Mouse (Mus musculus): Measurements from ENCODE around the gene Hsd11b2.
"Not testable (repeated sequence)": the region's sequence is repeated elsewhere in the genome, so short reads cannot be mapped to it uniquely, and the experiment has no call there.

Gene Hsd11b2

GRCm38 (mm10) chr8:105550083-105550482 is 31.5 kb downstream of the Hsd11b2 start:
- in situ Hi-C loops (cut with MboI; ENCODE audit: unreplicated experiment in 2 of 2): loop anchor here (5.0 to 10.0 kb wide), 2 partner anchors 33 to 105 kb away; partner anchors contain the start of gene Hsd11b2 (in 2 of the 2)

GRCm38 (mm10) chr8:105552032-105552431 is 33.5 kb downstream of the Hsd11b2 start:
- in situ Hi-C loops (cut with MboI; ENCODE audit: unreplicated experiment in 2 of 2): loop anchor here (5.0 to 10.0 kb wide), 2 partner anchors 35 to 107 kb away; partner anchors contain the start of gene Hsd11b2 (in 2 of the 2)

DNA sequence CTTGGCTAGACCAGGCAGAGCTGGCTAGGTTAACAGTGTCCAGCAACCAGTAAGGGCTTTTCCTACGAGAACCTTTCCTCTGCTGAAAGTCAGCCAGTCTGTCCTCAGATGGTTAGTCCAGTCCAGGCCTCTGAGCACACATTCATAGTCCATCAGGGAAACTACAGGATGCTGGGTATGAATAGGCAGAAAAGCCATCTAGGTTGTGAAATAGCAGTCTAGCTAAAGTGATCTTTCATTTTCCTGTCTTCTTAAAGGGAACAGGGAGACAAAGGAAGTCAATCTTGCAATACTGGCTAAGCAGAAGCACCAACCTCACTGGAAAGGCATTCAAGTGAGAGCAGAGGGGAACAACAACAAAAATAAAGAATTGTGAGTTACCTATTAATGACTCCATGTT is 34.3 kb downstream of the Hsd11b2 start:
- in situ Hi-C loops (cut with MboI; ENCODE audit: unreplicated experiment in 2 of 2): loop anchor here (5.0 to 10.0 kb wide), 2 partner anchors 36 to 108 kb away; partner anchors contain the start of gene Hsd11b2 (in 2 of the 2)

DNA sequence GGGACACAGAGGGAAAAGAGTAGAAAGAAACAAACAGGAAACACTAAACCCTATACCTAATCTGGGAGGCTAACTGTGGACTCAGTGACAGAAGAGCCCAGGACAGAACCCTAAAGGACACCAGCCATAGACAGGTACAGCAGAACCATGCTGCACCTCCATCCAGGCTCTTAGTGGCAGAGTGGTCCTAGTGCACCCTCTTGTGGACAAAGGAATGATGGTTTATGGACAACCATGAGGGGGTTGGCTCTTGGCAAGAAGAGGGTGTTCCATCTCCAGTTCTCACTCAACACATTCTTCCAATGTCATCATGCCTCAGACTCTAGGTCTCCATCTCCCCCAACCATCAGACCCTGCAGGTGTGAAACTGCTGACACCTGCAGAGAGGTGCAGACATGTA is 35.5 kb downstream of the Hsd11b2 start:
- in situ Hi-C loops (cut with MboI; ENCODE audit: unreplicated experiment in 2 of 2): loop anchor here (5.0 to 10.0 kb wide), 2 partner anchors 37 to 109 kb away; partner anchors contain the start of gene Hsd11b2 (in 2 of the 2)

DNA sequence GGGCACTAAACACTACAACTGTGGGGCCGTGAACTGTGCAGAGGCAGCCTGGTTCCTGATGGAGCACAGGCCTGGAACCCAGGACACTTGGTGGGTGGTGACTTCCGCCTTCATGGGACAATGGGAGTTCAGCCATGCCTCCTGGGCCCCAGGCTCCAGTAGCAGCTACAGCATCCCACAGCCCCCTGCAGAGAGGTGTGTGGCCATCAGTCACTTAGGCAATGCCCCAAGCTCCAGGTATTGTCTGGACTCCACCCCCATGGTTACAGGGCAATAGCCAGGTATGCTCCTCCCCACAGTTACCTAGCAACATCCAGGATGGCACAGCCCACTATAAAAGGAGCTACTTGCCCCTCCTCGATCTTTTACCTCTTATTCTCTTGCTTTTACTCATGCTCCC is 36.7 kb downstream of the Hsd11b2 start:
- in situ Hi-C loops (cut with MboI; ENCODE audit: unreplicated experiment in 2 of 2): loop anchor here in 1 of 2 experiments (10.0 kb wide), 1 partner anchor 110 kb away; no protein-coding TSS in a partner anchor

DNA sequence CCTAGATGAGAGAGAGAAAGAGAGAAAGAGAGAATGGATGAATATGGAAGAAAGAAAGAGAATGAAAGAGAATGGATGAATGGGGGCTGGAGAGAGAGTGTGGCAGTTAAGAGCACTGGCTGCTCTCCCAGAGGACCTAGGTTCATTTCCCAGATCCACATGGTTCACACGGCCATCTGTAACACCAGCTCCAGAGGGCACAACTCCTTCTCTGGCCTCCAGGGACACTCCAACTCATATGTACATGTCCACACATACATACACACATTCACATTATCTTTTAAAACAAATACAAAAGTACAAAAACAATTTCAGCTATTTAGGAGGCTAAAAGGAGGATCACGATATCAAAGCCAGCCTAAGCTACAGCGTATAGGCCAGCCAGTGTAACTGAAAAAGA is 44.3 kb downstream of the Hsd11b2 start:
- in situ Hi-C loops (cut with MboI; ENCODE audit: unreplicated experiment in 2 of 2): no loop called here

DNA sequence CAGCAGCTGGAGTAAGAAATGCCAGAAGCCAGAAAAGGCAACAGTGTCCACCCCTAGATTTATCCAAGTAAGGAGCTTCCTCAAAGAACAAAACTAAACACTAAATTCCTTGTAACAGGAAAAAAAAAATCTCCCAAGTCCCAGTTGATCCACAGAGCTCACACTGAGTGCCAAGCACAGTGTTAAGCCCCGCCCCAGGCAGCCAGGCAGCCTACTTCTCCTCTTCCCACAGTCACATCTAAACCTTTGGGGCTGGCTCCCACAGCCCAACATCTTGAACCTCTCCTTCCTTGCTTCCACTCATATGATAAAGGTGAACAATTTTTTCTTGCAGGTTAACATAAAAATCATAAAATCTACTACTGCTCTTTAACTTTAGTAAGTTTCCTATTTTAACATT is 45.3 kb downstream of the Hsd11b2 start:
- in situ Hi-C loops (cut with MboI; ENCODE audit: unreplicated experiment in 2 of 2): no loop called here

DNA sequence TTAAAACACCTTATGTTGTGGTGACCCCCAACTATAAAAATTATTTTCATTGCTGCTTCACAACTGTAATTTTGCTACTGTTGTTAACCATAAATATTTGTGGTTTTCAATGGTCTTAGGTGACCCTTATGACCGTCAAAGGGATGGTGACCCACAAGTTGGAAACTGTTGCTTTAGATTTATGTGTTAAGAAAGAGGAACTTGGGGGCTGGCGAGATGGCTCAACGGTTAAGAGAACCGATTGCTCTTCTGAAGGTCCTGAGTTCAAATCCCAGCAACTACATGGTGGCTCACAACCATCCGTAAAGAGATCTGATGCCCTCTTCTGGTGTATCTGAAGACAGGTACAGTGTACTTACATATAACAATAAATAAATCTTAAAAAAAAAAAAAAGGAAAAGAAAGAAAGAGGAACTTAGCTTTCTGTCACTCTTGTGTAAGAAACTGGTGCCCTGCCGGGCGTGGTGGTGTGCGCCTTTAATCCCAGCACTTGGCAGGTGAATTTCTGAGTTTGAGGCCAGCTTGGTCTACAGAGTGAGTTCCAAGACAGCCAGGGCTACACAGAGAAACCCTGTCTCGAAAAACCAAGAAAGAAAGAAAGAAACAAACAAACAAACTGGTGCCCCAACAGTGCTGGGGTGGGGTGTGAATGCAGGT is 46.1 kb downstream of the Hsd11b2 start:
- in situ Hi-C loops (cut with MboI; ENCODE audit: unreplicated experiment in 2 of 2): not testable (repeated sequence)

DNA sequence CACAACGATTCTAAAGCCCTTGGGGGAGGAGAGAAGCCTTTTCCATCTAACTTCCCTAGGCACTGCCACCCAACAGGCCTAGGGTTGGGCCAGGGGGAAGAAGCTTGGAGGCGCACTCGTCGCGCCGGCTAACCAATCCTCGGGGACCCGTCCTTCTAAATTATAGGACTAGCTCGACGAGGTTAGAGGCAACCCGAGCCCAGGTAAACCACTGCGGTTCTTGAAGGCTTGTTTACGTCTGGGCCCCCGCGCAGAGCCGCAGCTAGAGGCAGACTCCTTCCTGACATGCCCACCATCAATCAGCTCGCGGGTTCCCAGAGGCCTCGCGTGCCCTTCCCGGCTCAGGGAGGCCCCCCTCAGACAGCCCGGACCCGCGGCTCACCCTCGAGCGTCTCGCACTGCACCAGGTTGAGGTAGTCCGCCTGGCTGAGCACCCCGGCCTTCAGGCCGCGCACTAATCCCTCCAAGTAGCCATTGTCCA is 46.9 kb downstream of the Hsd11b2 start:
- in situ Hi-C loops (cut with MboI; ENCODE audit: unreplicated experiment in 2 of 2): no loop called here

GRCm38 (mm10) chr8:105565952-105566702 is 47.6 kb downstream of the Hsd11b2 start, which contains the start of gene Atp6v0d1:
Atp6v0d1 (minus strand) TSS chr8:105566047.
- in situ Hi-C loops (cut with MboI; ENCODE audit: unreplicated experiment in 2 of 2): no loop called here

- in situ Hi-C loops (cut with MboI; ENCODE audit: unreplicated experiment in 2 of 2): no loop called here
Observed at GRCm38 (mm10) chr8:105566703-105567595, 48.4 kb downstream of the Hsd11b2 start.

- in situ Hi-C loops (cut with MboI; ENCODE audit: unreplicated experiment in 2 of 2): no loop called here
Observed at GRCm38 (mm10) chr8:105571810-105572209, 53.3 kb downstream of the Hsd11b2 start.

DNA sequence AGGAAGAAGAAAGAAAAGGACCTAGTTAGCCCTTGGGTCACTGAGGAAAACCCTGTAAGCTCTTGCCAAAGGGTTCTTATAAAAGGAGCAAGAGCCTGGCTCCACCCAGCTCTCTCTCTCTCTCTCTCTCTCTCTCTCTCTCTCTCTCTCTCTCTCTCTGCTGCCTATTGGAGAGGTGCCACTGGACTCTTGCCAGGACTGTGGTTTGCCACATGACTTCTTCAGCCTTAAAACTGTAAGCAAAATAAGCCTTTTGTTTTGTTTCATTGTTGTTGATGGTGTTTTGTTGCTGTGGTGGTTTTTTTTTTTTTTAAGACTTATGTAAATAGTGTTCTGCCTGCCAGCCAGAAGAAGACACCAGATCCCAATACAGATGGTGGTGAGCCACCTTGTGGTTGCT is 54.9 kb downstream of the Hsd11b2 start:
- in situ Hi-C loops (cut with MboI; ENCODE audit: unreplicated experiment in 2 of 2): no loop called here
